Mouse (Mus musculus): ENCODE measurements around the gene Kpnb1. TPM values are rescaled to one million over a fixed set of nuclear protein-coding genes. Genes with fewer than 3 reads are reported as not detected.
"Not testable (repeated sequence)": the region's sequence is repeated elsewhere in the genome, so short reads cannot be mapped to it uniquely, and the experiment has no call there.

Gene Kpnb1
- 100 to 1,000 TPM; 114 to 121 (median 120) TPM for total RNA-seq (2022)

- peak; percentile 93 to 99 for DNase-seq (ENCODE audit: low spot score in 2 of 2)
These were observed at the start of gene Kpnb1 for GRCm38 (mm10) chr11:97187764-97188642. Gene Kpnb1, minus strand, starts transcription at chr11:97187881.

GRCm38 (mm10) chr11:97232436-97232835, 44.8 kb upstream of the Kpnb1 start:
- no peak for DNase-seq (ENCODE audit: low spot score in 2 of 2)

GRCm38 (mm10) chr11:97229396-97229795, 41.7 kb upstream of the Kpnb1 start:
- no peak for DNase-seq (ENCODE audit: low spot score in 2 of 2)

GRCm38 (mm10) chr11:97228985-97229384, 41.3 kb upstream of the Kpnb1 start:
- no peak for DNase-seq (ENCODE audit: low spot score in 2 of 2)

GRCm38 (mm10) chr11:97226131-97226530, 38.5 kb upstream of the Kpnb1 start:
- no peak for DNase-seq (ENCODE audit: low spot score in 2 of 2)

GRCm38 (mm10) chr11:97223485-97223884, 35.8 kb upstream of the Kpnb1 start:
- no peak for DNase-seq (ENCODE audit: low spot score in 2 of 2)

- DNase-seq (ENCODE audit: low spot score in 2 of 2) = no peak
These were observed 33.9 kb upstream of the Kpnb1 start for GRCm38 (mm10) chr11:97221611-97222010.

GRCm38 (mm10) chr11:97220211-97220610, 32.5 kb upstream of the Kpnb1 start:
- DNase-seq (ENCODE audit: low spot score in 2 of 2) = no peak

GRCm38 (mm10) chr11:97214411-97214810, 26.7 kb upstream of the Kpnb1 start:
- DNase-seq (ENCODE audit: low spot score in 2 of 2) = no peak

- DNase-seq (ENCODE audit: low spot score in 2 of 2) = no peak
These were observed 23.2 kb upstream of the Kpnb1 start for GRCm38 (mm10) chr11:97210728-97211400.

GRCm38 (mm10) chr11:97207011-97207422, 19.3 kb upstream of the Kpnb1 start:
- peak; percentile 23 to 81 for DNase-seq (ENCODE audit: low spot score in 2 of 2)

- DNase-seq (ENCODE audit: low spot score in 2 of 2) = no peak
These were observed 11.8 kb upstream of the Kpnb1 start for GRCm38 (mm10) chr11:97199519-97199918.

- DNase-seq (ENCODE audit: low spot score in 2 of 2) = no peak
These were observed 10.9 kb upstream of the Kpnb1 start for GRCm38 (mm10) chr11:97198601-97199000.

GRCm38 (mm10) chr11:97197021-97197420, 9.3 kb upstream of the Kpnb1 start:
- DNase-seq (ENCODE audit: low spot score in 2 of 2) = no peak

GRCm38 (mm10) chr11:97196541-97196940, 8.9 kb upstream of the Kpnb1 start:
- no peak for DNase-seq (ENCODE audit: low spot score in 2 of 2)

- DNase-seq (ENCODE audit: low spot score in 2 of 2) = no peak
These were observed 4.9 kb upstream of the Kpnb1 start for GRCm38 (mm10) chr11:97192621-97192951.

GRCm38 (mm10) chr11:97191915-97192620, 4.4 kb upstream of the Kpnb1 start:
- DNase-seq (ENCODE audit: low spot score in 2 of 2) = no peak

- DNase-seq (ENCODE audit: low spot score in 2 of 2) = no peak
These were observed 3.3 kb upstream of the Kpnb1 start for GRCm38 (mm10) chr11:97190992-97191391.

GRCm38 (mm10) chr11:97189645-97190044, 2.0 kb upstream of the Kpnb1 start:
- not testable (repeated sequence) for DNase-seq (ENCODE audit: low spot score in 2 of 2)

GRCm38 (mm10) chr11:97189231-97189630, 1.6 kb upstream of the Kpnb1 start:
- DNase-seq (ENCODE audit: low spot score in 2 of 2) = no peak

GRCm38 (mm10) chr11:97188643-97188955, 918 bp upstream of the Kpnb1 start:
- DNase-seq (ENCODE audit: low spot score in 2 of 2) = no peak
